Mouse (Mus musculus) limb, embryonic 11.5 days (tissue): Measurements from ENCODE around the gene Slc46a1. TPM values are rescaled to one million over a fixed set of nuclear protein-coding genes. Genes with fewer than 3 reads are reported as not detected.

Experiments used
- ATAC-seq: fragments of 200-750 bp; cut with Nextera tagmentation; 2 replicates; pipeline ENCODE4 v1.8.0; 2017; ENCODE audit warnings: low read depth; ENCODE audit not compliant: insufficient number of reproducible peaks, low FRiP score, low TSS enrichment
- DNase-seq: peaks from one replicate; pipeline ENCODE4 v3.0.0-alpha.2; 2015; ENCODE audit warnings: low spot score
- H3K27ac ChIP-seq: fragments of 300-500 bp; sonication (generic); replicated peaks from 2 replicates; pipeline ENCODE4 v1.5.1; 2014; ENCODE audit warnings: low read depth, mild to moderate bottlenecking, low read length
- H3K27me3 ChIP-seq: fragments of 300-500 bp; sonication (generic); 2 replicates; pipeline ENCODE4 v1.6.1; 2014; ENCODE audit warnings: mild to moderate bottlenecking, low read length, mixed read lengths; ENCODE audit not compliant: control insufficient read depth, insufficient read depth
- H3K36me3 ChIP-seq: fragments of 300-500 bp; sonication (generic); 2 replicates; pipeline ENCODE4 v1.6.1; 2014; ENCODE audit warnings: mild to moderate bottlenecking, low read length, moderate library complexity, mixed read lengths; ENCODE audit not compliant: control insufficient read depth, insufficient read depth
- H3K4me1 ChIP-seq: fragments of 300-500 bp; sonication (generic); 2 replicates; pipeline ENCODE4 v1.6.1; 2014; ENCODE audit warnings: low read length, mixed read lengths; ENCODE audit not compliant: control insufficient read depth, insufficient read depth
- H3K4me2 ChIP-seq: fragments of 300-500 bp; sonication (generic); 2 replicates; pipeline ENCODE4 v1.6.1; 2014; ENCODE audit warnings: low read depth, mild to moderate bottlenecking, moderate library complexity; ENCODE audit not compliant: severe bottlenecking
- H3K4me3 ChIP-seq: fragments of 300-500 bp; sonication (generic); 2 replicates; pipeline ENCODE4 v1.5.1; 2014; ENCODE audit warnings: low read depth, low read length
- H3K9ac ChIP-seq: fragments of 300-500 bp; sonication (generic); 2 replicates; pipeline ENCODE4 v1.6.1; 2014; ENCODE audit warnings: mild to moderate bottlenecking, low read length
- H3K9me3 ChIP-seq: fragments of 300-500 bp; sonication (generic); 2 replicates; pipeline ENCODE4 v1.6.1; 2016; ENCODE audit warnings: low read length; ENCODE audit not compliant: control insufficient read depth
- WGBS: fragments of 180-500 bp; shearing (Covaris S2); extraction: QIAGEN DNeasy Blood & Tissue Kit; methylation state at CpG from one replicate; pipeline ENCODE4 v1.1.7; 2014; 5-methylcytosine and 5-hydroxymethylcytosine counted together
- polyA plus RNA-seq: library from polyadenylated mRNA; unstranded; fragments of >200 nt; fragmentation: Nextera tagmentation; extraction: Ambion mirVana; gene quantifications from 2 replicates; pipeline ENCODE4 v1.2.1, GENCODE M21; 2014

Slc46a1 gene
- polyA plus RNA-seq, 1 experiment from 2014 or later, result 14.9 TPM

GRCm38 (mm10) chr11:78501529-78501928 is 36.0 kb downstream of the Slc46a1 start:
- WGBS, result 78% methylated on average over 20 of the region's 20 CpGs
- H3K9ac ChIP-seq, result no peak overlapping the region
- H3K27me3 ChIP-seq, result peaks cover 8% of the 10 kb centered on the region
- DNase-seq (no peak), ATAC-seq (no peak)
- H3K4me3 ChIP-seq, result no peak overlapping the region
- no peak overlapping the region for H3K4me2 ChIP-seq
- no peak overlapping the region for H3K27ac ChIP-seq
- 0 out of 2 replicates have a peak, but pooled peaks cover 4% of the 10 kb centered on the region for H3K4me1 ChIP-seq
- H3K36me3 ChIP-seq, result peaks cover under 1% of the 10 kb centered on the region; the same call in 1 of the 2 replicates
- no peaks in the 10 kb centered on the region for H3K9me3 ChIP-seq

GRCm38 (mm10) chr11:78502909-78503650 is 37.6 kb downstream of the Slc46a1 start, which contains the start of gene Sebox:
Gene Sebox (plus strand): TSS chr11:78503447.
- H3K27ac ChIP-seq, result no peak within 1 kb of the TSS
- H3K9ac ChIP-seq, result no peak within 1 kb of the TSS
- no peak for ATAC-seq
- H3K4me1 ChIP-seq, result no peaks in the 10 kb centered on the region
- 0 out of 2 replicates have a peak, but pooled peaks cover 3% of the 10 kb centered on the region for H3K27me3 ChIP-seq
- WGBS, result 68% methylated on average over 7 of the region's 7 CpGs
- DNase-seq, result no peak
- H3K4me3 ChIP-seq, result no peak within 1 kb of the TSS
- peaks cover 7% of the 10 kb centered on the region; the same call in 1 of the 2 replicates for H3K36me3 ChIP-seq
- H3K9me3 ChIP-seq, result no peaks in the 10 kb centered on the region
- H3K4me2 ChIP-seq, result no peak within 1 kb of the TSS

- Histone ChIP-seq H3K36me3 (peaks cover 11% of the 10 kb centered on the region), H3K4me1 (no peaks in the 10 kb centered on the region)
- ATAC-seq, result no peak
Measured at GRCm38 (mm10) chr11:78505430-78505829, 39.9 kb downstream of the Slc46a1 start.

GRCm38 (mm10) chr11:78509148-78509547 is 43.7 kb downstream of the Slc46a1 start:
- Histone ChIP-seq H3K27me3 (no peaks in the 10 kb centered on the region), H3K4me1 (peaks cover 7% of the 10 kb centered on the region), H3K27ac (no peak overlapping the region), H3K36me3 (peaks cover 13% of the 10 kb centered on the region), H3K9ac (no peak overlapping the region), H3K4me2 (no peak overlapping the region), H3K9me3 (no peaks in the 10 kb centered on the region), H3K4me3 (no peak overlapping the region)
- DNase-seq (no peak), ATAC-seq (no peak)
- 84% methylated on average over 5 of the region's 5 CpGs for WGBS

More at GRCm38 (mm10) chr11:78505430-78505829, 39.9 kb downstream of the Slc46a1 start:
- H3K9ac ChIP-seq, result no peak overlapping the region
- DNase-seq, result no peak
- no peak overlapping the region for H3K4me3 ChIP-seq
- no peaks in the 10 kb centered on the region for H3K9me3 ChIP-seq
- H3K27ac ChIP-seq, result no peak overlapping the region
- 80% methylated on average over 3 of the region's 3 CpGs for WGBS
- H3K4me2 ChIP-seq, result no peak overlapping the region
- H3K27me3 ChIP-seq, result no peaks in the 10 kb centered on the region

GRCm38 (mm10) chr11:78512025-78512957 is 46.8 kb downstream of the Slc46a1 start, which contains the start of the genes Tmem199 and Poldip2:
Gene Tmem199 (minus strand): TSS chr11:78512172.
Gene Poldip2 (plus strand): TSS chr11:78512193.
- peak; percentile 93 for DNase-seq
- Histone ChIP-seq H3K4me1 (peaks cover 7% of the 10 kb centered on the region), H3K27me3 (no peaks in the 10 kb centered on the region), H3K27ac (peak within 1 kb of the TSS; percentile 56), H3K9me3 (no peaks in the 10 kb centered on the region), H3K36me3 (peaks cover 30% of the 10 kb centered on the region), H3K4me2 (peak within 1 kb of the TSS; percentile 88), H3K4me3 (peak within 1 kb of the TSS; percentile 94), H3K9ac (peak within 1 kb of the TSS; percentile 98)
- ATAC-seq, result peak; percentile 94
- under 1% methylated on average over 67 of the region's 67 CpGs for WGBS

- Histone ChIP-seq H3K9me3 (no peaks in the 10 kb centered on the region), H3K36me3 (peaks cover 29% of the 10 kb centered on the region), H3K4me1 (peaks cover 7% of the 10 kb centered on the region), H3K27me3 (no peaks in the 10 kb centered on the region), H3K27ac (no peak overlapping the region), H3K4me3 (peak overlapping the region; percentile 94; the same call in 1 of the 2 replicates), H3K9ac (no peak overlapping the region), H3K4me2 (peak overlapping the region; percentile 88)
- DNase-seq (no peak), ATAC-seq (no peak)
- WGBS, result 78% methylated on average over 3 of the region's 3 CpGs
Measured at GRCm38 (mm10) chr11:78513106-78513790, 47.8 kb downstream of the Slc46a1 start.

- 61% methylated on average over 2 of the region's 2 CpGs for WGBS
- Histone ChIP-seq H3K27me3 (no peaks in the 10 kb centered on the region), H3K36me3 (peaks cover 34% of the 10 kb centered on the region), H3K9ac (no peak overlapping the region), H3K4me2 (no peak overlapping the region), H3K4me1 (peaks cover 7% of the 10 kb centered on the region), H3K9me3 (no peaks in the 10 kb centered on the region), H3K4me3 (no peak overlapping the region), H3K27ac (no peak overlapping the region)
- DNase-seq (peak; percentile 40), ATAC-seq (no peak)
Measured at GRCm38 (mm10) chr11:78515549-78516325, 50.2 kb downstream of the Slc46a1 start.
